Mouse (Mus musculus): ENCODE data around the gene Fam129c.
A peak's percentile ranks its signal among the peaks of the same experiment; 100 is the strongest.

The Fam129c gene

GRCm38 (mm10) chr8:71610822-71611651, 13.6 kb downstream of the Fam129c start, which contains the start of gene Colgalt1:
Gene Colgalt1 (plus strand): TSS chr8:71610998.
- DNase-seq (ENCODE audit: low spot score): peak; percentile 98

DNA sequence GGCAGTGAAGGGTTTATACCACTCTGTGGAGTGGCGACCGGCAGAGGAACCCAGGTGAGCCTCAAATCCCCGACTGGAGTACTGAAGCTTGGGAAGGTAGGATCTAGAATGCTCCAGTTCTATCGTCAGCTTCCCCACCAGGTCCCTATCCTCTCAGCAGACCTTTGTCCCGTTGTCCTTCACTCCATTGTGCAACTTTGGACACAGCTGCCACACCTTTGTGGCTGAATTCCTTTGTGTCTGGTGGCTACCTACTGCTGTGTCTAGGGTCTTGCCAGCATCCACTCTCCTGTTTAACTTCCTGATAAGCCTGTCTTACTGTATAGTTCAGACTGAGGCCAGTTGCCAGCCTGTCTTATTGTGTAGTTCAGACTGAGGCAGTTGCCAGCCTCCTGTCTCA, 14.7 kb downstream of the Fam129c start:
- DNase-seq (ENCODE audit: low spot score): no peak

- no peak for DNase-seq (ENCODE audit: low spot score)
Observed at GRCm38 (mm10) chr8:71613418-71613817, 16.0 kb downstream of the Fam129c start.

DNA sequence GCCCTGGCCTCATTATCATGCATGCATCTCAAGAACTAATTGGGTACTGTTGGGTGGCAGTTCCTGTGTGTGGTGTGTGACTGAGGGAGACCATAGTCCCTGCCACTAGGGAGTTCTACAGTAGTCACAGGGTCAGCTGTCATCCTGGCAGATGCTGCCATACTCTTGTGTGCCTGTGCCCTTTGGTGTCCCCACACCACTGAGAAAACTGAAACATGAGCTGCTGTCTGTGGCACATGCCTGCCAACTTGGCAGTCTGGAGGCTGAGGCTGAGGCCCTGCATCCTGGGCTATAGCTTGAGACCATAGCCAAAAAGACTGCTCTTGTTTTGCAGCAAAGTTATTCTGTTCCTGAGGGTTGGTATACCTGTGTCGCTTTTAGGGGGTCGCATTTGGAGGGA, 22.3 kb downstream of the Fam129c start:
- no peak for DNase-seq (ENCODE audit: low spot score)

GRCm38 (mm10) chr8:71625088-71625487, 27.6 kb downstream of the Fam129c start:
- no peak for DNase-seq (ENCODE audit: low spot score)

DNA sequence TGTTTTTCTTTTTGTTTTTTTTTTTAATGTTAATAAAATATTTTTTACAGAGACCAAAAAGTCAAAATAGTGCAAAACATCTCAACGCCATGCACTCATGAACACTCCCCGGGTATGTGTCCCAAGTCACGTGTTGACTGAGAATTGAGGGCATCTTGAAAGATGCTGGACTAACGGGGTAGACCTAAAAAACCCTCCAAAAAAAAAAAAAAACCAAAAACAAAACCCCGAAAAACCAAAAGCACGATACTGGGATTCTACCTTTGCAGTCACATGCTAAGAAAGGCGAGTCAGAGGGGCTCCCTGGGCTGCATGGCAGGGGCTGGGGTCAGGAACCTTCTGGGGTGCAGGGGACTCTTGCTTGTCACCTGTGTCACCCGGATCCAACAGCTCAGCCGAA, 29.3 kb downstream of the Fam129c start:
- no peak for DNase-seq (ENCODE audit: low spot score)

DNA sequence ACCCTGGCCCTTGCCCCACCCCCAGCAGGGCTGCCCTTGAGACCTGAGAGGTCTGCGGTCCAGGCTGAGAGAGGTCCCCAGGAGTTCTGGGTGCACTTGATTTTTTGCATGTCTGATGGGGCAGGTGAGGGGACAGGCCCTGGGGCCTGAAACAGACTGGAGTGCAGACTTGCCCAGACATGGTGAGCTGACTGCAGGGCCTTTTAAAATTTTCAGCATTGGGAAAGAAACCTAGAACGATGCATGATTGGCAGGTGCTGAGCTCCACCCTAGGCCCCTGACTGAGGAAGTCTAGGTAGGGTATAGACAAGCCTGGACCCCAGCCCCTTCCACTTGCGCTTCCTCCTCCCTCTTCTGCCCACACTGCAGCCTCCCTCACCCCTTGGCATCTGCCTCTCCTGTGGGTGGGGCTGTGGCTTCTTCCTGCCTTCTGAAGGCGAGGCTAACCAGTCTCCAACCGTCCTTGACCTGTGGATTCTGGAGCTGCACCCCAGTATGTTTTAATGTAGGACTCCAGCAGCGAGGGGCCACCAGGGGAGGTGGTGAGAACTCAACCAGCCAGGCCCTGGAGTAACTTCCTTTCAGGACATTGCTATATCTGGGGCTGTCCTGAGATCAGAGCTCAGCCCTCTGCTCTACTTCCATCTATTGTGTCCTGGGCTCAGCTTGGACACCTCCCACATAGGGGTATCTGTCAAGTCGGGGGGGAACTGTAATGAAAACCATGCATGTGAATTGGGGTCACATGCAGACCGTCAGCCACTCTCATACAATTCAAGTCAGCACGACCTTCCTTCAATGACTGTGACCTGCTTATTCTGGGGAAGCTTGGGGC, 30.0 kb downstream of the Fam129c start:
- DNase-seq (ENCODE audit: low spot score): no peak

- no peak for DNase-seq (ENCODE audit: low spot score)
Observed at GRCm38 (mm10) chr8:71628396-71629095, 31.1 kb downstream of the Fam129c start.

DNA sequence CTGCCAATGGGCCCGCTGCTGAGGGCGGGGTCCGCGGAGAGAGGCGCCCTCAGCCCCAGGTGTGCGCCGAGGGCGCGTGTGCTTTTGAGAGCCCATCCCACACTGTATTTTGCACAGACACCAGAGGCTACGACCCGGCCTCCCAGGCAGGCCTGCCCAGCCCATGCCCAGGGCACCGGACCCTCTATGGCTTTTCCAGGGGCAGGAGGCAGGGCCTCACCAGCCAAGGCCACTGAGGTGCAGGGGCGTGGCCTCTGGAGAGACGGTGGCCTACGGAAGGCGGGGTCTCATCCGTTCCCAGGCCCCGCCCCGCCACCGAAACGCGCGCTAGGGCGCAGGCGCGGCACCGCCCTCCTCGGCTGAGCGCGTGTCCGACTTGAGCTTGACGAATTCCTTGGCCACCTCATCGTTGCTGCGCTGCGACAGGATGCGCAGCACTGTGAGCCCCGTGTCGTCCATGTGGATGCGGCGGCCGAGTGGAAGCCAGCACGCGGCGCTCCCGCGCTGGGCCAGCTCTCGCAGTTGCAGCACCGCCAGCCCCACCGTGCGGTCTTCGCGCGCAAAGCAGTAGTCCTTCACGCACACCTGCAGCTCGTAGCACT, 31.7 kb downstream of the Fam129c start:
- no peak for DNase-seq (ENCODE audit: low spot score)

DNA sequence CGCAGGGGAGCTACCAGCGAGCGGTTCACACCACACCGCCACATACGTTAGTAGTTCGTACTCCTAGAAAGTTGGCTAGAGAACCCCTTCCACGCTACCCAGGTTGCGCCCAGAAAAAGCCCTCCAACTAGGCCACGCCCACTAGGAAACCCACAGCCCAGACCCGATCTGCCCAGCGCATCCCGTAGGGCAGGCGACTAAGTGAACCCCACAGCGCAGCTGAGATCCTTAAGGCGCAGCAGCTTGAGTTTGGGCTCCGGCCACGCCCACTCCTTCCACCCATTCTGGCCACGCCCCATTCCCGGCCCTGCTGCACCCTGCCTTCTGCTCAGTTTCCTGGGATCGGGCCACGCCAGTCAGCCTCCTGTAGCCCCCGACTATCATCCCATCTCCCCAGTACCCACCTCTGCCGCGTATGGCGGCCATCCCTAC, 32.3 kb downstream of the Fam129c start:
- DNase-seq (ENCODE audit: low spot score): no peak

GRCm38 (mm10) chr8:71630761-71631160, 33.3 kb downstream of the Fam129c start:
- DNase-seq (ENCODE audit: low spot score): no peak

DNA sequence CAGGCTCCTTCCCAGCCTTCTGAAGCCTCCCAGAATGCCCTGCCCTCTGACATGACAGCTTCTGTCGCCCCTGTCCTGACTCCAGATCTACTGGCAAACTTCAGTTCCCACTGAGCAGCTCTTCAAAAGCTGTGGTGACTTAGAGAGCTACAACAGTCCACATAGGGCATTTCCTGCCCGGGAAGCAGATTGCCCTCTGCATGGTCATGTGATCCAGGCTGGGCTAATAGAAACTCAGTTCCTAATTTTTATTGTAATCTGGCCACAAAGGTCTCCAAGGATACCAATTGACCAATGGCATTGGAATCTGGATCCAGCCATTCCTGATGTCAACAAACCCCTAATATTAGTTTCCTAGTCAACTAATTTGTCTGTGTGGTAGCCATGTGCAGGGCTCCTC, 34.4 kb downstream of the Fam129c start:
- no peak for DNase-seq (ENCODE audit: low spot score)

- DNase-seq (ENCODE audit: low spot score): no peak
Observed at GRCm38 (mm10) chr8:71633164-71633563, 35.7 kb downstream of the Fam129c start.

GRCm38 (mm10) chr8:71633981-71634667, 36.7 kb downstream of the Fam129c start:
- DNase-seq (ENCODE audit: low spot score): no peak

- DNase-seq (ENCODE audit: low spot score): no peak
Observed at GRCm38 (mm10) chr8:71637149-71638095, 40.0 kb downstream of the Fam129c start.

DNA sequence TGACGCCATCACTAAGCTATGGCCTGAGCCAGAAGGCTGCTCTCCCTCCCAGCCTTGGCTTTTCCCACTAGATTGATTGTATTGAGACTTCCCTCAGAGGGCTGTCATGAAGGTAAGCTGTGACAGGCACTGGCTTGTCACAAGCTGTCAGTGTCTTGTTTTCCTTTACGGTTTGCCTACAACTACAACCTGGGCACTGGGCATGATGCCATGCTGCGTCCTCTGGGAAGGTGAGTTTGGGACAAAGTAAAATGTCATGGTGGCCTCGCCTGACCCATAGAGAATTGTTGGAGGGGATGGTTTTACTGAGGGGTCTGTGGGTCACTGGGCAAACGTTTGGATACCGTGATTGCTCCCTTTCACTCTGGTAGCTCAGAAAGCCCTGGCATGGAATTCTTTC, 40.9 kb downstream of the Fam129c start:
- no peak for DNase-seq (ENCODE audit: low spot score)

GRCm38 (mm10) chr8:71639318-71639717, 41.9 kb downstream of the Fam129c start:
- DNase-seq (ENCODE audit: low spot score): no peak

- DNase-seq (ENCODE audit: low spot score): no peak
Observed at GRCm38 (mm10) chr8:71645510-71645909, 48.1 kb downstream of the Fam129c start.

- no peak for DNase-seq (ENCODE audit: low spot score)
Observed at GRCm38 (mm10) chr8:71654600-71654999, 57.2 kb downstream of the Fam129c start.

Data from adipocyte (in vitro differentiated cells).